Mouse (Mus musculus): Measurements from ENCODE around the gene Gna14.

Gna14 gene

DNA sequence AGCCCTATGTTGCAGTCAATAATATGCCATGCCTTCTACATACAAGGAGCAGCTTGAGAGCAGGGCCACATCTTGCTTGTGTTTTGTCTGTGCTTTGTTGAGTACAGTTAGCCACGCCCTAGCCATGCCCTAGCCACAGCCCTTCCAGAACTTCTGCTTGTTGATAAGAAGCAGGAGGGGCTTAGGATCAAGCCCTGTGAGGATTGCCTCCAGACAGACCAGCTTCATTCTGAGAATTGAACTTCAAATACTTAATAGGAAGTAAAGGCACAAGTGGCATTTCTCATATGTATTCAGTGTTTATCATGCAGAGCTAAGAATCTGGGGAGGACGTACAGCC, 75.5 kb downstream of the Gna14 start:
- DNase-seq (ENCODE audit: low spot score in 2 of 2), result no peak

DNA sequence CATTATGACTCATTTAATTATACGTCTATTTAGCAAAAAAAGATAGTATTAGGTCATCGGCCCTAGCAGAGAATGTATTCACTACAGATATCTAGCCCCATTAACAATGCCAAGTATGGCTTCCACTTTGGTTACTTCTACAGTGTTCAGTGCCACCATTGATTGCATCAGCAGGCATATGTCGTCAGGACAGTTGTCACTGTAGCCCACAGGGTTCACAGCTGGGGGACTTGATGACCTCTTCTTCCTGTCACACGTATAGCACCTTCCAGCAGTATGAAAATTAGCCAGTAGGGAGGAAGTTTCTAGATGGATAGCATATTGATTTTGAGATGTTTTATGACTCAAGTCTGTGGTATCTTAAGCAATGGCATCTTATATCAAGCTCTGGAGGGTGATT, 78.6 kb downstream of the Gna14 start:
- DNase-seq (ENCODE audit: low spot score in 2 of 2), result no peak

DNA sequence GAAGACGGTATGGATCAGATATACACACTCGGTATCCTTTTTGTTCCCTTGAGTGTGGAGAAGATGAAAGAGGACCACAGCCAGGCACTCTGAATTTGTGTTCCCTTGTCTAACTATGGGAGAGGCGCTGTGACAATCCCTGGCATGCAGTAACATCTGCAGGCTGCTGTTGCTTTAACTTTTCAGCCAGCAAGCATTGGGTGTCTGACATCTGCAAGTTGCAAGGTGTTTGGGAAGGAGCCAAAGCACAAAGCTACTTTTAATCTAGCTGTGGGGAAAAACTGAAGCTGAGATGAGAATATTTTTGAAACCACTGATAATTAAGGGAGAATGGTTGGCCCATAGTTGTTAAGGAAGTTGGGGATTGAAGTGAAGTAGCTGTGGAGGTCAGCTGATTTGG, 83.0 kb downstream of the Gna14 start:
- peak in 1 of 2 experiments; percentile 47 for DNase-seq (ENCODE audit: low spot score in 2 of 2)

DNA sequence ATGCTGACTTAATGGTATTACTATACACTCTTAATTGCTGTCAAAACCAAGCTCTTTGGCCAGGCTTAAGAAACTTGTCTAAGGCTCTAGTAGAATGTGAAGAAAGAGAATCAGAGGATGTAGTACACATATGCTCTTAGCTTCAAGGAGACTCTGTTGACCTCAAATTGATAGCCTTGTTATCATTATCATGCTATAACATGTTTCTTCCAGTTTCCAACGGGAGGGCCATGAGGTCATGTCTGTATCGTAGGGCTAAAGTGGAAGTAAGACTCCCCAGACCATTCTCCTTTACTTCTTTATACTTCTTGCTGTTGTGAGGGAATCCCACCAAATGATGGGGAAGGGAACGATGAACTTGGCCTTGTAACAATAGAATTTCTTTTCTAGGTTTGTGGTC, 85.0 kb downstream of the Gna14 start:
- no peak for DNase-seq (ENCODE audit: low spot score in 2 of 2)

DNA sequence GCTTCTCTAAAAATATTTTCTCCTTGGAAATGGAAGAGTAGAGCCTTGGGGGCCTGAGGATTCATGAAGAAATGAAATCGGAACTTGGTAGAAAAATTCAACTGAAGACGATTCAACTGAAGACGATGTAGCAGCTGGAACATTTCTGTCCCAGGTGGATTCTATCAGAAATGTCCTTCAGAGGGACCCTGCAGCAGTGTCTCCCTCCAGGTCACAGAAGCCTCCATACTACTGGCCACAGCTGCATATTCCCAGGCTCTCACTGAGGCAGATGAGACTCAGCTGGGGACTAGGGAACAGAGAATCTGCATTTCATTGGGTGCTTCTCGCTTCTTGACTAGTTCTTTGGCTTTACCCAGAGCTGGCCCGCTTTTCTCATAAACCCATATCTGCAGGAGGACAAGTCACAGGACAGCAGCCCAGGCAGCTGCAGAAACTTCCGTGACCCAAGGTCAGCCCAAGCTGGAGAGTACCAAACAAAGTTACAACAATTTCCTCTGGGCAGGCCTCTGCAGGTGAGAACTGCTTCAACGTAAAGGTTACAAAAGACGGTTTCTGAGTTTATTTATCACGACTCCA, 90.8 kb downstream of the Gna14 start:
- peak; percentile 18 to 46 for DNase-seq (ENCODE audit: low spot score in 2 of 2)

DNA sequence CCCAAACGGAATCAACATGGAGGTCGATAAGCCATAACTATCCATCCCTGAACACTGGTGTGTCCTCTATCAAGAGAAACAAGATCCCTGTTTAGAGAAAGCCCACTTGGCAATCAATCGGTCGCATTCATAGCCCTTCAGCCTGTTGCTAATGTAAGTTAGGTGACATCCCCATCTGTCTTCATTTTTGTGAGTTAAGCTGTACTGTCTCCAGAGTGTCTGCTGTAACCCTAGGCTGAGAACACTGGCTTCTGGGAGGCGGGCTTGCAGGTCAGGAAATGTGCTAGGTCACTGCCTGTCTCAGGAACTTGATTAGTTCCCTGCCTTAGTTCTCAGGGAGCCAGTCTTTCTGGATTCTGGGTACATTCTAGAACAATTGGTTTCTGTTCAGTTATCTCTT, 91.5 kb downstream of the Gna14 start:
- no peak for DNase-seq (ENCODE audit: low spot score in 2 of 2)

DNA sequence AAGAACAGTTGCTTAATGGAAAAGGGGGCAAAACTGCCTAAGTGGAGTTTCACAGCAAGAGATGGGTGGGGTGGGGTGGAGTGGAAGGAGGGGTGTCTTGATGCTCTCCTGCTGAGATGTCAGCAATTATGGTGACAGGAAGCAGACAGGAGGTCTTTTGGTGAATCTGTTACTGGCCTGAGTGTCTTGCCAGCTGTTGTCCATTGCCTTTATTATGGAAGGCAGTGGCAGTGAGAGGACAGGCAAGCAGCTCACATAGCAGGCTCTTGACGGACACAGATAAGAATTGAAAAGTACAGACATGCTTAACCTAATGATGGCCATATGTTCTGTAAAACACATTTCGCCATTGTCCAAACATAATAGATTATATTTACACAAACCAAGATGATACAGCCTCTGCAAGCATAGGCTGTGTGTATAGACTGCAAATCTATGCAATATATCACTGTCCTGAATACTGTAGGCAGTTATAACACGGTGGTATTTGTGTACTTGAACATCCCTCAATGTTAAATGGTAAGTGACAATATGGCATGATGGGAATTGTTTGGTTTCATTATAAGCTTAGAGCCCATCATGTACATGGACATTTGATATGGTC, 92.8 kb downstream of the Gna14 start:
- no peak for DNase-seq (ENCODE audit: low spot score in 2 of 2)

DNA sequence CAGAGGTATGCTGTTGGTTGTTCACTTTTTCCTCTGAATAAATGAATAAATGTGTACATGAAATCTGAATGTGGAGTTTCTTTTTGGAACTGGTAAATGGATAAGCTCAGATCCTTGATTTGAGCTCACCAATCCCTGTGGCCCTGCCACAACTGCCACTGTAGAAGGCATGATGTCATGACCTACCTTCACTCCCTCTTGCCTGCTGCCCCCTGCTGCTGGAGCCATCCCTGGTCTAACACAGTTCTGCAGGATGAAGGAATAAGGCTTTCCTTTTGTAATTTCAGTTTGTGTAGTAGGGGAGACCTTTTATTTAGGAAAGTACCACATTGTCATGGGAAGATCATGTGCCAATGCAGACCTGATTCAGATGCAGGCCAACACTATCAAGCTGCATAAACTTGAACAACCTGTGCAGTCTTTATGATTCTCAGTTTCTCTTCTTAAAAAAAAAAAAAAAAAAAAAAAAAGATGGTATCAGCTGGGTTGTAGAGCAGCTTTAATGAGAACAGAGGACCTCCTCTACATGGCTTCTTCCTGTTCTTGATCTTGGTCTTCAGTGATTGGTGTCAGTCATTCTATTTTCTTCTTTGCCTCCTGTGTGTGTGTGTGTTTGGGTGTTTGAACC, 93.8 kb downstream of the Gna14 start:
- DNase-seq (ENCODE audit: low spot score in 2 of 2), result no peak

DNA sequence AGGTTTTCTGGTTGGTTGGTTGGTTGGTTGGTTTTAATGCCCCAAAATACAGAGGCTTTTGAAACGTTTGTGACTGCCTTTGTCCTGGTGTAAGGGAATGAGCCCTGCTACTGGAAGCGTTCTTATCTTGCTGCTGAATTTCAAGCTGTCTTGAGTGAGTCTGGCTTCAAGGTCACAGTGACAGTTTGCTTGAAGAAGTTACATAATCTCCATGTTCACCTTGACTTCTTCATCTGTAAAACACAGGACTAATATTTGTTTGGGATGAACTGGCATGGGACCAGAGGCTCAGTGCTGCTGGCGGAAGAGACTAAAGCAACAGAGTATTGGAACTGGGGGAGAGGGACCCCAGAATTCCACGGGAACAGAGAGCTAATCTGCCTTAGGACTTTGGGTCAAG, 94.4 kb downstream of the Gna14 start:
- no peak for DNase-seq (ENCODE audit: low spot score in 2 of 2)

DNA sequence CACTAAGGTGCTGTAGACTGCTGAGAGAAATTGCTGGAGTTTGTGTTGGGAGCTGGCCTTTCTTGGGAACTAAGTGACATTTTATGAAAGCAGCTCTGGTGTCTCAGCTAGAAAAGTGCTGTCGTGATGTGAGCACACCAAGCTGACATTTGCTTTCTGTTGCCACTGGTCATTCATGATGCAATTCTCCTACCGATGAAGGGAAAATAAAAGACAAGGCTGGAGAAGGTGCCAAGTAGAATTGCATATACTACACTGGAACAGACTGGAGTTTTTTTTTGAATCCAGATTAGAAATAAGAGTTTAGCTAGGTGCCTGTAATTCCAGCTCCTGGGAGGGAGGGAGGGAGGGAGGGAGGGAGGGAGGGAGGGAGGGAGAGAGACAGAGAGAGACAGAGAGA, 98.7 kb downstream of the Gna14 start:
- DNase-seq (ENCODE audit: low spot score in 2 of 2), result no peak

DNA sequence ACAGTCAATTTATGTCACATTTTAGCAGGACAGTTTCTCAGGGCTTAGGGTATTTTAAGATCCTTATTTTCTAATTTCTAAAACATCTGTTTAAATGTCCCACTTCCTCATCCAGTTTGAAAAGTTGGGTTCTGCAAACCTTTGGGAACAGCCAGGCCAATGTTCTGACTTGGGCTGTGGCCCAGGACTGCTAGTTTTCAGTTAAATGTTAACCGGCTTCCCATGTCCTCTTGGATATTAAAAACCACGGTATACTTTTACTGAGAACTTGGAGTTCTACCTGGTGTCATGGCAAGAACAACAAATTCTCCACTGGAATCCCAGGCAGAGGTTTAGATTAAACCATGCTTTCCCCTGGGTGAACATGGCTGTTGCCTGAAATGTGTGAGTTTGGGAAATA, 102.9 kb downstream of the Gna14 start:
- DNase-seq (ENCODE audit: low spot score in 2 of 2), result no peak

DNA sequence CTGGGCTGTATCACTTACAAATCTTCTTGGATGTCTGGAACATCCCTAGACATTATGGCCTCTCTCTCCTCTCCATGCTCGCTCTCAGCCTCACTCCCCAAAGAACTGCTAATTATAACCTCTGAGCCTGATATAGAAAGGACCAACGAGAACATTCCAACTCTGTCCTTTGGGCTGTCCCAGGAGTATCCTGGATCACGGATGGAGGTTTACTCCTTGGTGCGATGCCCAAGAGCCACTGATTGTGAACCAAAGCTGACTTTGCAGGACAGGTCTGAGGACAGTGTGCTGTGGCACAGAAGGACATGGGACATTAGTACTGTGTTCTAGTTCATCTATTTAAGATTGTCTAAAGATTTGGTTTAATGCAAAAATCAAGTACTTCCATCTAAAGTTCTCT, 108.1 kb downstream of the Gna14 start:
- no peak for DNase-seq (ENCODE audit: low spot score in 2 of 2)

DNA sequence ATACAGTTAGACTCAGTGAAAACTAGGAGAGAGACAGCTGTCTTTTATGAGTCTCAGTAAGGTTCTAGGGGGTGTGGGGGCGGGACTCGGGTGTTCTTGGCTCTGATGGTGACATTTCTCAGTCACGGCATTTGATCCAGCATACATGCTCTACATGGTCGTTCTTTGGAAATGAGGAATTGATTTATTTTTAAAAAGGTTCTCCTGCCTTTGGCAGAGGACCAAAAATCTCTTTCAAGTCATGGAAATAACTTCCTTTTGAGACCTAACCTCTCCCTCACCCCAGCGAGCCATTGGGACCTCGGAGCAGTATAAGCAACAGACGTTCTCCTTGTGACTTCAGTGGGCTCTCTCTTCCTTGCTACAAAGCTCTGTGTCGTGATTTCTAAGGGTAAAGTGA, 121.4 kb downstream of the Gna14 start:
- DNase-seq (ENCODE audit: low spot score in 2 of 2), result no peak

DNA sequence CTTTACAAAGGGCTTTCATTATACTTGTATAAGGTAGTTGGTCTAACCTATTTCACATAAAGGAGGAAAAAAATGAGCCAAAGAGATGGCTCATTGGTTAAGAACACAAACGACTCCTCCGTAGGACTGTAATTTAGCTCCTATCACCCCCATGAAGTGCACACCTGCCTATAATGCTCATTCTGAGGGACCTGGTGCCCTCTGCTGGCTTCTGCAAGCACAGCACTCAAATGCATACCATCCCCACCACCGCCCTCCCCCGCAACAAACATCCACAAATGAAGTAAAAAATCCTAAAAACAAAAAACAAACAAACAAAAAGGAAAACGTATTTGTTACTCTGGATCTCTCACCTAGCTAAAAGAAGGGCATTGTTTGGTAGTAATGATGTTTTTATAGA, 122.4 kb downstream of the Gna14 start:
- DNase-seq (ENCODE audit: low spot score in 2 of 2), result no peak

DNA sequence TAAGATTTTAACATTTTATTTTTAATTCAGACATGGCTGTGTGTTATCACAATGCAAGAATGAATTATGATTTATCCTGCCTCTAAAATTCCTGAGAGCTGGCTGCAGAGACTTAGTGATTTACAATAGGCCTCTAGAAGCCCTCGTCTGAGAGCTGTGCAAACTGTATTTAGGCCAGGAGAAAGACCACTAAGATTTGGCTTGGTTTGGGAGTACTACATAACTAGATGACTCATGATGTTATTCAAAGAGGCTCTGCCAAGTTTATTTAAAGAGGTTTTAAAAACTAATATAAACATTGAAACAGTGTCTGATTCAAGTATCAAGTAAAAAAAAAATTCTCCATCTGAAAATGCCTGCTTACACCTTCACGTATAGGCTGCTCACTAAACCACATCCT, 123.0 kb downstream of the Gna14 start:
- DNase-seq (ENCODE audit: low spot score in 2 of 2), result no peak

DNA sequence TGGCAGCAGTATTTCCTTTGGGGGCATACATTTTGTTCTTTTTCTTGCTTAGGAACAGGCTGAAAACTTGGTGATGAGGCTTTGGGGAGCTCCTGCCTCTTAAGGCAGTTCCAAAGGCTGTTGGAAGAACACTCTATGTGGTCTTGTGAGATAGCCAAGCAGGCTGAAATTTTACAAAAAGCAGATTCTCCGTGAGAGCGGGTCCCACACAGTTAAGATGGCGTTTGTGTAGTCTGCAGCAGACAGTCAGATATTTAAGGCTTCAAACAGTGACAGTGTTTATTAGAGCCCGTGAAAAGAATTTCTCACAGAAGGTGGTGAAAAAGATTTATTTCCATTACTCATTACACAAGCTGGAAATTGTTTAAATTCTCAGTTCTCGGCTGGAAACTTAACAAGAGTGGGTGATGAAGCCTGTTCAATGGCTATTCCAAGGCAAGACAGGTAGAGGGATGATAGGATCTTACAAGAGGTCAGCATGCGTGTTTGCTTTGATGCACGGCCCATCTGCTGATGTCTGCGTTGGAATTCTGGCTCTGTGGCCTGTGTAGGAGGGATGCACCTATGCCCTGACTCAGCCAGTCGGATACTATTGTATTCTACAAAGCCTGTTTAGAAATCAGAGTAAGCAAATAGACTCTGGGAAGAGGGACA, 123.8 kb downstream of the Gna14 start:
- DNase-seq (ENCODE audit: low spot score in 2 of 2), result no peak

DNA sequence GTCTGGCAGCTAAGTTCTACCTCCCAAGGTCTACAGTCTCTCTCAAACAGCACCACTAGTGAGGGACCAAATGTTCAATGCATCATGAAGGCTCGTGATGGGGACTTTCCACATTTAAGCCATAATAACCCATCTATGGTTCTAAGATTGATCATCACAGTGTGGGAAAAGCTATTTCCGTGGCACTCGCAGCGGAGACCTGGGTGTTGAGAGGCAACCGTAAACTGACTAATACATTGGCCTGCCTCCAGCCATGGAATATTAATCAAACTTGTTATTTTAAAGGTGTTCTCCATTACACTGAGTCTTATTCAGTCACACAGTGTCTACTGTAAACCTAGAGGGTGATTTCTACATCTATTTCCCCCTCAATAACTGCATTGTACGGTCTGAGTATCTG, 127.1 kb downstream of the Gna14 start:
- DNase-seq (ENCODE audit: low spot score in 2 of 2), result no peak

DNA sequence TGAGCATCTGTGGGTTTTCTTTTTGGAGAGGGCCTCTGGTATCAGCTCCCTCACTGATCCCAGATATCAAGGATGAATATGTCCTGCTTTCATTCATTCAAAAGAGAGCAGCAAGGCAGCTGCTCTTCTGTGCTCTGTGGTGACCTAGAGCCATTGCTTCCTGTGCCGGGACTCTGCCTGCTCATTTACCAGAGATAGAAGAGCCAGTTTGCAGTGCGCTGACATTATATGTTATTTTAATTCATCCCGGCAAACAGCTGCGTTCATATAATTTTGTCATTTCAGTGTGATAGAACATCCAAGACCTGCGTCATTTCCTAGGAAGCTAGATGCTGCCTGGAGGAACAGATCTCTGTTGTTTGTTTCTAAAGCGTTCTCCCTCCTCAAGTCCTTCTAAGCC, 141.2 kb downstream of the Gna14 start:
- DNase-seq (ENCODE audit: low spot score in 2 of 2), result no peak

DNA sequence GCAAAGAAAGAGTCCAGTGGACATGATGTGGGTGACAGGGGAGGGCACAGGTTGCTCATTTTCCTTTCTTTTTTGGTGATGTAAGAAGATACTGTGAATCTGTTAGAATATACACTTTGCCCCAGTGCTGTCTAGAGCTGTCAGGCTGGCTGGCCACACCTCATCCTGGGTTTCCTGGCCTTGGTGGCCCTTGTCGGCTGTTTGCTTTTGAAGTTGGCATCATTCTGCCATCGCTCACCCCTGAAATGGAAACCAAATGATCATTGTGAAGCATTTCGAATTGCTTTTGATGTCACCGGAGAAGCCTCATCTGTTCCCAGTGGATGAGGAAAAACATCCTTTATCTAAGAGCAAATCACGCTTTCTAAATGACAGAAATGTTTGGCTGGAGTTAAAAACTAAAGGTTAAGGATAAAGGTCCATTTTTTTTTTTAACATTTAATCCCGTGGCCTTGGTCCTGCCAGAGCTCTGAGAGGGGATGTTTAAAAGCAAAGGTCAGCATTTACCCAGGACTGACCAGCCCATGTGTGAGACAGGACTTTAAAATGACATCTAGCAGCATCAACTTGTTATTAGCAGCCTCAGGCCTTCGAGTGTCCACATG, 144.2 kb downstream of the Gna14 start:
- DNase-seq (ENCODE audit: low spot score in 2 of 2), result no peak

DNA sequence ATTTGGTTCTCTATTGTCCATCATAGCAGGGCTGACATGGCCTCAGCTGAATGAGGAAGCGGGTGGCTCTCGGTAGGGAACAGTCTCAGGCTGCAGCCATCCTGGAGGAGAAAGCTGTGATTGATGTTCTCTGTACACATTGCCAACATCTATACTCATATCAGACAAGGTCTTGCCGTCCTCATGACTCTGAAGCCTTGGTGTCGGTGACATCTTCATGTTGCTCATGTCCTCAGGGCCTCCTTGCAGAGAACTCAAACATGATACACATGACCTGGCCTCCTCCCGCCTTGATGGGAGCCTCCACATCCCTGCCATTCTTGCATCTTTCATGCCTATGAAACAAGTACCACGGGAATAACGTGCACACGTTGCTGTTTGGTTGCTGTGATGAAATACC, 144.9 kb downstream of the Gna14 start:
- DNase-seq (ENCODE audit: low spot score in 2 of 2), result no peak

DNA sequence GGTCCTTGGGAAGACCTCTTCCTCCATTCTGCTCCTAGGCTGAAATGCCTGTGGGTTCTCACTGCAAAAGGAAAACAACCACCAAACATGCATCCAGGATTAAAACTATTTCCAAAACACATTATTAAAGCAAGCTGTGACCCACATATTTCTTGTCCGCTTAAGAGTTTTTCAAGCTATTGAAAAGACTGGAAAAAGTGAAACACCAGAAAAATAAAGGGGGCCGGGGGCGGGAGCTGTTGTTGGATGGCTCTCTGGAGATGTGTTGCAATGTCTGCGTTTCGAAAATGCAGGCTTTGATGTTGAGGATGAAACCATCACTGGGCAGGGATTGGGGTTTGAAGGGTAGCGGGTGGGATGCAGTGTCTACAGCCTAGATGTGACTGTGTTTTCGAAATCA, 149.0 kb downstream of the Gna14 start:
- DNase-seq (ENCODE audit: low spot score in 2 of 2), result no peak

DNA sequence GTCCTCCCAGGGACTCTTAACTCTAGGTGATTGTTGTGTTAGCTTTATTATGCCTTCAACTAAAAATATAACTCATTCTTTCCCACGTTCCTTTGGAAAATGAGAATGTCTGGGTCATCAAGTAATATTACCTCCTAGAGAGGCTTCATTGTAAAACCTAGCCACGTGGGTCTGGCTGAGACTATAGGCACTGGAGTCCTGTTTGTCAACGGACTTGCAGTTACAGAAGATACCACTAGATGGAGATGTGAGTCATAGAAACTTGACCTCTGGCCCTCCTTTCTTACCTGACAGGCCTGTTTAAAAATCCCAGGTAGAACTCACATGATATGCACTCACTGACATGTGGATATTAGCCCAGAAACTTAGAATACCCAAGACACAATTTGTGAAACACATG, 149.8 kb downstream of the Gna14 start:
- DNase-seq (ENCODE audit: low spot score in 2 of 2), result no peak
